Mouse (Mus musculus) testis, adult 2 months (tissue): ENCODE results near the gene Sh3bp5. TPM values are rescaled to one million over a fixed set of nuclear protein-coding genes. Genes with fewer than 3 reads are reported as not detected.

Experiments used
- H3K27ac ChIP-seq: fragments of 200-500 bp; 2 replicates; pipeline ENCODE4 v1.5.1; 2012; ENCODE audit warnings: low read depth, low read length; ENCODE audit not compliant: control insufficient read depth, insufficient read depth
- H3K27me3 ChIP-seq: fragments of 200-500 bp; 2 replicates; pipeline ENCODE4 v1.6.1; 2012; ENCODE audit warnings: mild to moderate bottlenecking, low read length, moderate library complexity; ENCODE audit not compliant: control insufficient read depth, insufficient read depth
- H3K36me3 ChIP-seq: fragments of 200-500 bp; 2 replicates; pipeline ENCODE4 v1.6.1; 2012; ENCODE audit warnings: mild to moderate bottlenecking, low read length; ENCODE audit not compliant: control insufficient read depth, insufficient read depth
- H3K4me1 ChIP-seq: fragments of 200-500 bp; 2 replicates; pipeline ENCODE4 v1.6.1; 2012; ENCODE audit warnings: low read length; ENCODE audit not compliant: control insufficient read depth, insufficient read depth
- H3K4me3 ChIP-seq: fragments of 200-500 bp; 2 replicates; pipeline ENCODE4 v1.5.1; 2012; ENCODE audit warnings: low read depth, mild to moderate bottlenecking, low read length, moderate library complexity, mixed read lengths; ENCODE audit not compliant: control insufficient read depth
- CTCF ChIP-seq: fragments of 200-500 bp; IDR thresholded peaks from 2 replicates; pipeline ENCODE4 v1.5.1; 2012; ENCODE audit warnings: low read depth, mild to moderate bottlenecking, inconsistent platforms, low read length, moderate library complexity; ENCODE audit not compliant: control insufficient read depth, insufficient read depth, insufficient replicate concordance
- POLR2A ChIP-seq: fragments of 200-500 bp; IDR thresholded peaks from 2 replicates; pipeline ENCODE4 v1.6.1; 2012; ENCODE audit warnings: low read depth, mild to moderate bottlenecking, inconsistent platforms, low read length, moderate library complexity; ENCODE audit not compliant: control insufficient read depth
- polyA plus RNA-seq: library from polyadenylated mRNA; depleted of rRNA; stranded (reverse); fragments of >200 nt; gene quantifications from 2 replicates; pipeline ENCODE4 v1.2.3, GENCODE M21; 2012

The Sh3bp5 gene
- polyA plus RNA-seq, 1 experiment: 41.2 TPM

DNA sequence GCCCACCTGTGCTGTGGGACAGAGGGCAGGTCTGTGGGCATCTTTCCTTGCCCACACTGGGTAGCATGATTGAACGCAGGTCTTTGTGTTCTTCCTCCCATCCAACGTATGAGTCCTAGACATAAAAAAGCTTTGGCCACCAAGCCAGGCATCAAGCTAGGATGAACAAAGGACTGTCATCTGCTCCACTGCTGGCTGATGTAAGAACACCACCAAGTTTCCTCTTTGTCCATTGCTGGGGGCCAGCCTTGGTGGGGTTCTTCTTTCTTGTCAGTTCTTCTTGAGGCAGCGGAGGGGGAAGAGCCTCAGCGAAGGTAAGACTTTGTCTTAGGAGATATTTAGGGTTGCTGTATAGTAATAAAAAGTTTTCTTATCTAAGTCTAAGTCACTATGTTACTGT lies 104.9 kb downstream of the Sh3bp5 start:
- Histone ChIP-seq H3K36me3 (no peaks in the 10 kb centered on the region), H3K4me1 (no peaks in the 10 kb centered on the region), H3K4me3 (no peak overlapping the region), H3K27me3 (no peaks in the 10 kb centered on the region), H3K27ac (no peak overlapping the region)
- TF ChIP-seq CTCF (no peak), POLR2A (no peak)

- TF ChIP-seq POLR2A (no peak), CTCF (no peak)
- Histone ChIP-seq H3K27me3 (no peaks in the 10 kb centered on the region), H3K36me3 (no peaks in the 10 kb centered on the region), H3K4me1 (0 out of 2 replicates have a peak, but pooled peaks cover 2% of the 10 kb centered on the region), H3K4me3 (no peak overlapping the region), H3K27ac (no peak overlapping the region)
Measured at GRCm38 (mm10) chr14:31329741-31330140, 106.1 kb downstream of the Sh3bp5 start.

- no peaks in the 10 kb centered on the region for H3K27me3 ChIP-seq
- no peak overlapping the region for H3K4me3 ChIP-seq
- TF ChIP-seq POLR2A (no peak), CTCF (no peak)
- H3K4me1 ChIP-seq: peaks cover 17% of the 10 kb centered on the region
- no peaks in the 10 kb centered on the region; the same call in 1 of the 2 replicates for H3K36me3 ChIP-seq
- no peak overlapping the region for H3K27ac ChIP-seq
Measured at GRCm38 (mm10) chr14:31327681-31328080, 108.2 kb downstream of the Sh3bp5 start.

DNA sequence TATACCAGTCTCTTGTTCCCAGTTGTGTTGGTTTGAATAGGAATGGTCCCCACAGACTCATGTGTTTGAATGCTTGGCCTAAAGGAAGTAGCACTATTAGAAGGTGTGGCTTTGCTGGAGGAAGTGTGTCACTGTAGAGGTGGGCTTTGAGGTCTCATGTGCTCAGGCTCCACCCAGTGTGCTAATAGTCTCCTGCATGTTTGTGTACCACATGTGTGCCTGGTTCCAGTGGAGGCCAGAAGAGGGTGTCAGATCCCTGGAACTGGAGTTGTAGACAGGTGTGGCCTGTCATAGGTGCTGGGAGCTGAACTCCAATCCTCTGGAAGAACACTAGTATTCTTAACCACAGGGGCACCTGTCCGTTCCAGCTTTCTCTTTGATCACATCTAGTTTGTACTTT lies 108.7 kb downstream of the Sh3bp5 start:
- Histone ChIP-seq H3K36me3 (no peaks in the 10 kb centered on the region; the same call in 1 of the 2 replicates), H3K27ac (no peak overlapping the region), H3K27me3 (no peaks in the 10 kb centered on the region), H3K4me1 (peaks cover 21% of the 10 kb centered on the region), H3K4me3 (no peak overlapping the region)
- TF ChIP-seq POLR2A (no peak), CTCF (no peak)

DNA sequence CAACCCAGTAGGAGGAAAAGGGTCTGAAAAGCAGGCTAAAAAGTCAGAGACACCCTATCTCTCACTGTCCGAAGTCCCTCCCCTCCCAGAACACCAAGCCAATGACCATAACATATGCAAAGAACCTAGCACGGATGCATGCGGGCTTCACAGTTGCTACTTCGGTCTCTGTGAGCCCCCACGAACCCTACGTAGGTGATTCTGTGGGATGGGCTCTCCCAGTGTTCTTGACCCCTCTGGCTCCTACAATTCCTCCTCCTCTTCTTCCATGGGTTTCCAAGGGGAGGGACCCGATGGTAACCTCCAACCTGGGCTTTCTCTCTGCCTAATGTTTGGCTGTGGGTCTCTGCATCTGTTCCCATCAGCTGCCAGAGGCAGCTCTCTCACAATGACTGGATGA lies 109.1 kb downstream of the Sh3bp5 start:
- Histone ChIP-seq H3K36me3 (no peaks in the 10 kb centered on the region; the same call in 1 of the 2 replicates), H3K27ac (no peak overlapping the region), H3K4me1 (peaks cover 21% of the 10 kb centered on the region), H3K4me3 (no peak overlapping the region), H3K27me3 (no peaks in the 10 kb centered on the region)
- no peak for TF ChIP-seq POLR2A
- TF ChIP-seq CTCF: no peak

DNA sequence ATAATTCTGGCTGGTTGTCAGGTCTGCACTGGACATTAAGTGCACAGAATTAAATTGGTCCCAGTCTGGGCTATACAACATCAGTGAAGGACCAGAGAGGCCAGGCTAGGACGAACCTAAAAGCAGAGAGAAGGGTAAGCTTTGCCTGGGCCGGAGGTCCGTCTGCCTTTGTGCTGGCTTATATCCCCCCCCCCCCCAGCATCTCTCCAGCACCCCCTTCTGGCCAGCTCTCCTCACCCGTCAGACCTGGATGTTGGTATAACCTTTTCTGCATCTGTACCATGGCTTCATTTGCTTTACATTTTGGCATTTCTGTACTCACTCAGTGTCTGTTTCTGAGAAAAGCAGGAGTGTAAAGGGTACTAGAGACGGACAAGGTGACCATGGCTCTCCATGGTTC lies 110.3 kb downstream of the Sh3bp5 start:
- Histone ChIP-seq H3K27me3 (no peaks in the 10 kb centered on the region), H3K4me3 (peak overlapping the region; percentile 46; the same call in 1 of the 2 replicates), H3K4me1 (peaks cover 21% of the 10 kb centered on the region), H3K27ac (no peak overlapping the region), H3K36me3 (no peaks in the 10 kb centered on the region; the same call in 1 of the 2 replicates)
- TF ChIP-seq CTCF (no peak), POLR2A (no peak)

DNA sequence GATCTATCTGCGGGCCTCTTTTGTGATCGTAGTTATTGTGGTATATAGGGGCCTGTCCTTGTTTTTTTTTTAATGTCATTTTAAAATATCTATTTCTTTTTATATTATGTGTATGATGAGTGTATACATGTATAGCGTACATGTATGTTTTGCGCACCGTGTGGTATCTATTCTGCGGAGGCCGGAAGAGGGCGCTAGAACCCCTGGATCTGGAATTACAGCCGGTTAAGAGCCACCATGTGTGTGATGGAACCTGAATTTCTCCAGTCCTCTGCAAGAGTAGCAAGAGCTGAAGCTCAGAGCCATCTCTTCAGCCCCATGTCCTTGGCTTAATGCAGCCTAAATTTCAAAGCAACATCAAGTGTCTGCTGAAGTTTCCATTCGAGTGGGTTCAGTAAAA lies 111.0 kb downstream of the Sh3bp5 start:
- Histone ChIP-seq H3K27me3 (no peaks in the 10 kb centered on the region), H3K4me3 (peak overlapping the region; percentile 90), H3K27ac (no peak overlapping the region), H3K36me3 (peaks cover 1% of the 10 kb centered on the region), H3K4me1 (peaks cover 21% of the 10 kb centered on the region)
- TF ChIP-seq CTCF: peak; percentile 34; the same call in 1 of the 2 replicates
- TF ChIP-seq POLR2A: no peak
